9 mouse cellular contexts compared by ENCODE assay signal in genomic region chr5:80508672-80509071, GRCm38 (mm10).
A peak's percentile ranks its signal among the peaks of the same experiment; 100 is the strongest.
DNase-seq lines count a peak whose midpoint lies in the region; ATAC-seq and TF ChIP-seq lines count a peak whose summit lies in the region.
"Had no signal": no experiment of that assay in that cellular context is flagged by ENCODE, and none has a peak within 500 bp of the region (broad histone marks: within the 10 kb centered on the region; RNA-seq: fewer than 3 reads in every experiment).

No protein-coding gene starts in this region.

- DNase-seq in kidney, adult 18-20 months: peak; percentile 2
- DNase-seq in kidney, adult 11 months: no peak
- DNase-seq in Patski (ENCODE audit: low read depth, low spot score): no peak
- DNase-seq in embryo, embryonic 11.5 days (ENCODE audit: low read depth, low spot score): peak; percentile 27
- DNase-seq in kidney, postnatal 10 days: peak; percentile 71
- peak; percentile 51 for DNase-seq in mesoderm, embryonic 11.5 days (ENCODE audit: low read depth, low spot score)
- DNase-seq in gastrocnemius, adult 8-10 months (ENCODE audit: low spot score in 2 of 2): no peak

- TF ChIP-seq CTCF in Patski (IDR thresholded peaks at IDR 0.05): peak; percentile 39

- CTCF ChIA-PET in Patski (lab: Charles Lee): no interaction called here

- no peak for ATAC-seq in Patski
- no peak for ATAC-seq in granulocyte monocyte progenitor cell, adult 5-6 weeks (replicated peaks; ENCODE audit: poor library complexity, severe bottlenecking)

- H3K27me3 ChIP-seq in Patski: no peaks in the 10 kb centered on the region
- H3K27me3 ChIP-seq: liver, embryonic 15.5 days had no signal

- POLR2A ChIA-PET in Patski (lab: Charles Lee): no interaction called here

- in situ Hi-C loops in Patski (cut with MboI; ENCODE audit: low pct_unique_long_range_greater_than_20kb): no loop called here

Comparison
In these comparisons a context has a peak if more than half of its experiments do, and no peak if none do; other contexts are left out.
1. DNase-seq: peak in kidney, adult 18-20 months (single experiment), embryo, embryonic 11.5 days (single experiment), kidney, postnatal 10 days (single experiment) and mesoderm, embryonic 11.5 days (single experiment); none in kidney, adult 11 months (single experiment), Patski (single experiment) and gastrocnemius, adult 8-10 months (0 of 2).